Mouse (Mus musculus) neural tube, embryonic 10.5 days (tissue): Measurements from ENCODE around the gene Golga7b.

ENCODE experiments used
- DNase-seq: peaks from one replicate; pipeline ENCODE4 v3.0.0-alpha.2; 2017; ENCODE audit warnings: low spot score; ENCODE audit errors: extremely low spot score

Gene Golga7b

GRCm38 (mm10) chr19:42249976-42250914, 2.9 kb downstream of the Golga7b start:
- DNase-seq = no peak

GRCm38 (mm10) chr19:42255438-42255783, 8.0 kb downstream of the Golga7b start:
- DNase-seq = no peak

- peak; percentile 94 for DNase-seq
Observed at GRCm38 (mm10) chr19:42255784-42256610, 8.6 kb downstream of the Golga7b start.

GRCm38 (mm10) chr19:42256611-42257240, 9.4 kb downstream of the Golga7b start:
- no peak for DNase-seq

- no peak for DNase-seq
Observed at GRCm38 (mm10) chr19:42257241-42257635, 9.9 kb downstream of the Golga7b start.

GRCm38 (mm10) chr19:42258031-42258430, 10.7 kb downstream of the Golga7b start:
- no peak for DNase-seq

- DNase-seq = no peak
Observed at GRCm38 (mm10) chr19:42258596-42258995, 11.2 kb downstream of the Golga7b start.

GRCm38 (mm10) chr19:42260486-42260885, 13.1 kb downstream of the Golga7b start:
- no peak for DNase-seq

- no peak for DNase-seq
Observed at GRCm38 (mm10) chr19:42263524-42263923, 16.1 kb downstream of the Golga7b start.

GRCm38 (mm10) chr19:42268337-42268736, 21.0 kb downstream of the Golga7b start:
- peak; percentile 51 for DNase-seq

GRCm38 (mm10) chr19:42270119-42270518, 22.7 kb downstream of the Golga7b start:
- no peak for DNase-seq

- DNase-seq = no peak
Observed at GRCm38 (mm10) chr19:42271182-42271581, 23.8 kb downstream of the Golga7b start.

- peak; percentile 84 for DNase-seq
Observed at GRCm38 (mm10) chr19:42272003-42272963, 24.9 kb downstream of the Golga7b start.

- DNase-seq = no peak
Observed at GRCm38 (mm10) chr19:42277288-42277687, 29.9 kb downstream of the Golga7b start.

GRCm38 (mm10) chr19:42278461-42278860, 31.1 kb downstream of the Golga7b start:
- no peak for DNase-seq

GRCm38 (mm10) chr19:42279611-42280010, 32.2 kb downstream of the Golga7b start:
- no peak for DNase-seq

GRCm38 (mm10) chr19:42284178-42284577, 36.8 kb downstream of the Golga7b start:
- no peak for DNase-seq

- no peak for DNase-seq
Observed at GRCm38 (mm10) chr19:42288361-42288760, 41.0 kb downstream of the Golga7b start.

- DNase-seq = no peak
Observed at GRCm38 (mm10) chr19:42290954-42291661, 43.7 kb downstream of the Golga7b start.

GRCm38 (mm10) chr19:42292106-42292505, 44.7 kb downstream of the Golga7b start:
- no peak for DNase-seq
